Mouse (Mus musculus) hindbrain, embryonic 15.5 days (tissue): ENCODE results near the gene Cacna1c. TPM values are rescaled to one million over a fixed set of nuclear protein-coding genes. Genes with fewer than 3 reads are reported as not detected.

ENCODE experiments used
- ATAC-seq: fragments of 200-750 bp; cut with Nextera tagmentation; 2 replicates; pipeline ENCODE4 v1.8.0; 2017; ENCODE audit warnings: low read depth, moderate number of reproducible peaks, moderate TSS enrichment; ENCODE audit not compliant: low FRiP score
- H3K27ac ChIP-seq: fragments of 300-500 bp; sonication (generic); replicated peaks from 2 replicates; pipeline ENCODE4 v1.5.1; 2015; ENCODE audit warnings: mild to moderate bottlenecking, inconsistent platforms
- H3K27me3 ChIP-seq: fragments of 300-500 bp; sonication (generic); 2 replicates; pipeline ENCODE4 v1.6.1; 2015; ENCODE audit warnings: control low read depth, inconsistent platforms
- H3K36me3 ChIP-seq: fragments of 300-500 bp; sonication (generic); 2 replicates; pipeline ENCODE4 v1.6.1; 2015; ENCODE audit warnings: control low read depth, inconsistent platforms
- H3K4me1 ChIP-seq: fragments of 300-500 bp; sonication (generic); replicated peaks from 2 replicates; pipeline ENCODE4 v1.6.1; 2015; ENCODE audit warnings: control low read depth, inconsistent platforms
- H3K4me2 ChIP-seq: fragments of 300-500 bp; sonication (generic); 2 replicates; pipeline ENCODE4 v1.6.1; 2015; ENCODE audit warnings: moderate library complexity, mild to moderate bottlenecking, inconsistent platforms
- H3K4me3 ChIP-seq: fragments of 300-500 bp; sonication (generic); 2 replicates; pipeline ENCODE4 v1.5.1; 2015; ENCODE audit warnings: mild to moderate bottlenecking, inconsistent platforms
- H3K9ac ChIP-seq: fragments of 300-500 bp; sonication (generic); 2 replicates; pipeline ENCODE4 v1.6.1; 2015; ENCODE audit warnings: inconsistent platforms
- H3K9me3 ChIP-seq: fragments of 300-500 bp; sonication (generic); 2 replicates; pipeline ENCODE4 v1.6.1; 2016; ENCODE audit warnings: control low read depth, inconsistent platforms
- WGBS: fragments of 180-500 bp; shearing (Covaris S2); methylation state at CpG from one replicate; pipeline ENCODE4 v1.1.7; 2015; 5-methylcytosine and 5-hydroxymethylcytosine counted together
- polyA plus RNA-seq: library from polyadenylated mRNA; unstranded; fragments of >200 nt; fragmentation: Nextera tagmentation; extraction: Ambion mirVana; gene quantifications from 2 replicates; pipeline ENCODE4 v1.2.1, GENCODE M21; 2015

Gene Cacna1c
- polyA plus RNA-seq, 1 experiment from 2014 or later = 7.0 TPM

DNA sequence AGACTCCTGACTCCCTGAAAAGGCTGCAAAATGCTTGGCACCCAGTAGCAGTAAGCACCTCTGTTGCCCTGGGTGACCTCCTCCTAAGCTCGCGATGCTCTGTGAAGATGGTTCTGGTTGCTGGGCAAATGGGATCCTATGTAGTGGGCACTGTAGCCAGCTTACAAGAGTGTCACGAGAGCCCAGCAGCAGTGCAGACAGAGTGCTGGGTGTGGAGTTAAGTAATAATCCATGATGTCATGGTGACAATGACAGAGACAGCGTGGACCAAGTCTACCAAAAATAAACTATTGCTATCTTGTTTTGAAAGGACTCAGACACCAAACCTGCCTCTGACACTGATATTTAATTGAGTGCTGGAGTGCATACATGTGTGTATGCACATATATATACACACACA is 5.4 kb upstream of the Cacna1c start:
- Histone ChIP-seq H3K27ac (no peak overlapping the region), H3K4me1 (peaks cover 10% of the 10 kb centered on the region; the same call in 1 of the 2 replicates), H3K4me3 (no peak overlapping the region), H3K4me2 (no peak overlapping the region), H3K27me3 (no peaks in the 10 kb centered on the region), H3K9ac (no peak overlapping the region), H3K9me3 (no peaks in the 10 kb centered on the region), H3K36me3 (peaks cover 14% of the 10 kb centered on the region; the same call in 1 of the 2 replicates)
- no peak for ATAC-seq
- WGBS = 91% methylated on average over 4 of the region's 4 CpGs

DNA sequence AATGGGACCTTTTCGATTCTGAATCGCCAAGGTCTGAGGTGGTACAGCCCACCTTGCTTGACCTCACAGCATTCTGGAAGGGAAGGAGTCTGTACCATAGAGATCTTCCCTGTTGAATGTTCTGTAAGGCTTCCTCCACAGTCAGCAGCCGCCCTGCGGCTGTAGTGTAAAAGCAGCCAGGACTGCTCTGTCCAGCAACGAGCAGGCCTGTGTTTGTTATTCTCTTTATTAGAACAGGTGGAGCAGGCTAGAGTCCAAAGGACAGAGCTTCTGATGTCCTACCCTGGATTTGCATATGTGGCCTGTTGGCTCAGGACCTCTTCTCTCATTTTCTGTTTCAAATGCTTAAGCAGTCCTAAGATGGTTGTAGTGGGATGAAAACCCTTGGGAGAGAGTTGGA is 4.1 kb upstream of the Cacna1c start:
- WGBS = 70% methylated on average over 5 of the region's 5 CpGs
- H3K27me3 ChIP-seq = no peaks in the 10 kb centered on the region
- H3K4me2 ChIP-seq = no peak overlapping the region
- ATAC-seq = no peak
- peaks cover 14% of the 10 kb centered on the region; the same call in 1 of the 2 replicates for H3K36me3 ChIP-seq
- no peak overlapping the region for H3K27ac ChIP-seq
- peaks cover 10% of the 10 kb centered on the region; the same call in 1 of the 2 replicates for H3K4me1 ChIP-seq
- no peaks in the 10 kb centered on the region for H3K9me3 ChIP-seq
- H3K4me3 ChIP-seq = no peak overlapping the region
- no peak overlapping the region for H3K9ac ChIP-seq

DNA sequence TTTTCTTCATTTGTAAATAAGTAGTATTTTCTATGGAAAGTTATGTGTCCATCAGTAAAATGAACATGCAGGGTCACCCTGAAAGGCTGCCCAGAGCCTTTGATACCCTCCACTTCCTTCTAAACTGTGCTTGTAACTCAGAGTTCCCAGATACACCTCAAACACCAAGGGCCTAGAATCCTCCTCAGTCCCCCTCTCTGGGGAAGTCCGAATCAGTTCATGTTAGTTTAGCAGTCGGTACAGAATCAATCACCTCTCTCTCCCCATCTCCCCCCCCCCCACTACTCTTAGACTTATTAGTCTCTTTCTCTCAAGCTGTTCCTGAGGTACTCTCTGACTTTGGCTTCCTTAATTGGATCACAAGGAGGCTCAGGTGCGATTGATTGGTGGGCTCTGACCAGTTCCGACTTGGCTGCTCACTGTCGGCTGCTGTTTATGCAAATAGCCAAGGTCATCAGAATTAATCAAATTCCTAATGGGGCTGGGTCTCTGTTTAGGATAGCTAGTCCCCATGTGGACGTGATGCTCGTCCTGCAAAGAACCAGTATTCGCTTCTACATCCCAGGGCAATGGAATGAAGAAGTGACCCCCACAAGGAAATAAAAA is 3.2 kb upstream of the Cacna1c start:
- no peak overlapping the region for H3K4me3 ChIP-seq
- H3K4me1 ChIP-seq = peaks cover 10% of the 10 kb centered on the region; the same call in 1 of the 2 replicates
- H3K27ac ChIP-seq = no peak overlapping the region
- H3K4me2 ChIP-seq = no peak overlapping the region
- peaks cover 15% of the 10 kb centered on the region for H3K36me3 ChIP-seq
- no peaks in the 10 kb centered on the region for H3K27me3 ChIP-seq
- WGBS = 22% methylated on average over 8 of the region's 8 CpGs
- ATAC-seq = no peak
- H3K9me3 ChIP-seq = no peaks in the 10 kb centered on the region
- no peak overlapping the region for H3K9ac ChIP-seq

GRCm38 (mm10) chr6:119198534-119199273 is 2.5 kb upstream of the Cacna1c start:
- ATAC-seq = peak; percentile 38; the same call in 1 of the 2 replicates
- H3K27me3 ChIP-seq = no peaks in the 10 kb centered on the region
- H3K27ac ChIP-seq = no peak overlapping the region
- no peak overlapping the region for H3K9ac ChIP-seq
- H3K4me3 ChIP-seq = no peak overlapping the region
- H3K9me3 ChIP-seq = no peaks in the 10 kb centered on the region
- peaks cover 10% of the 10 kb centered on the region; the same call in 1 of the 2 replicates for H3K4me1 ChIP-seq
- peaks cover 19% of the 10 kb centered on the region for H3K36me3 ChIP-seq
- no peak overlapping the region for H3K4me2 ChIP-seq
- WGBS = 28% methylated on average over 15 of the region's 15 CpGs

- WGBS = 90% methylated on average over 7 of the region's 7 CpGs
- no peak overlapping the region for H3K9ac ChIP-seq
- ATAC-seq = no peak
- no peak overlapping the region for H3K4me2 ChIP-seq
- H3K27me3 ChIP-seq = no peaks in the 10 kb centered on the region
- no peaks in the 10 kb centered on the region for H3K9me3 ChIP-seq
- H3K36me3 ChIP-seq = peaks cover 24% of the 10 kb centered on the region
- H3K4me3 ChIP-seq = no peak overlapping the region
- H3K4me1 ChIP-seq = peaks cover 6% of the 10 kb centered on the region; the same call in 1 of the 2 replicates
- no peak overlapping the region for H3K27ac ChIP-seq
Measured at GRCm38 (mm10) chr6:119194601-119195000, 1.6 kb downstream of the Cacna1c start.

GRCm38 (mm10) chr6:119194161-119194560 is 2.1 kb downstream of the Cacna1c start:
- 88% methylated on average over 9 of the region's 9 CpGs for WGBS

DNA sequence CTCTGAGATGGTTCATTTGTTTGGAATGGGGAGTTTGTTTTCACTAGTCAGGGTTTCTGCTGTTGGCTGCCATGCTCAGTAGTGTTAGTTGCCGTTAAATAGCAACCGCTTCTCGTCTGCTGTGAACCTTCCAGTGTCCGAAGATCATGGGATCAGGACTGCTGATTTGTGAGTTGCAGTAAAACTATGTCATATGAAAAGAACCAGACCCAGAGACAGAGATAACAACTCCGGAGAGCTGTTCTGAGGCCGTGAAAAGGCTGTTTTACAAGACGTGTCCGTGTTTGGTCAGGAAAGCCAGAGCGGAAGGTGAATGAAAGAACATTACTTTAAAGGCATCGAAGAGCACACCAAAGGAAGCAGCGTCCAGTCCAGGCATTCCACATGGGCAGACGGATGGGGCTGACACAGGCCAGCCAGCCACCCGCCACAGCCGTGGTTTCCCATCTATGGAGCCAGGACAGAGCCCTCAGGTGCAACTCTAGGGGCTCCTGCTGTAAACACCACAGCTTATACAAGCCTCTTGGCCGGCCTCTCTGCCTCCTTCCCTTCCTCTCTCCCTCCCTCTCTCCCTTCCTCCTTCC is 2.6 kb downstream of the Cacna1c start:
- Histone ChIP-seq H3K4me2 (no peak overlapping the region), H3K9ac (no peak overlapping the region), H3K36me3 (peaks cover 26% of the 10 kb centered on the region), H3K27me3 (no peaks in the 10 kb centered on the region), H3K4me1 (no peaks in the 10 kb centered on the region), H3K27ac (no peak overlapping the region), H3K9me3 (no peaks in the 10 kb centered on the region), H3K4me3 (no peak overlapping the region)
- no peak for ATAC-seq
- 93% methylated on average over 15 of the region's 15 CpGs for WGBS

More at GRCm38 (mm10) chr6:119194161-119194560, 2.1 kb downstream of the Cacna1c start:
- Histone ChIP-seq H3K9ac (no peak overlapping the region), H3K9me3 (no peaks in the 10 kb centered on the region), H3K4me1 (peaks cover 2% of the 10 kb centered on the region; the same call in 1 of the 2 replicates), H3K36me3 (peaks cover 26% of the 10 kb centered on the region), H3K27ac (no peak overlapping the region), H3K27me3 (no peaks in the 10 kb centered on the region), H3K4me2 (no peak overlapping the region), H3K4me3 (no peak overlapping the region)
- ATAC-seq = no peak

DNA sequence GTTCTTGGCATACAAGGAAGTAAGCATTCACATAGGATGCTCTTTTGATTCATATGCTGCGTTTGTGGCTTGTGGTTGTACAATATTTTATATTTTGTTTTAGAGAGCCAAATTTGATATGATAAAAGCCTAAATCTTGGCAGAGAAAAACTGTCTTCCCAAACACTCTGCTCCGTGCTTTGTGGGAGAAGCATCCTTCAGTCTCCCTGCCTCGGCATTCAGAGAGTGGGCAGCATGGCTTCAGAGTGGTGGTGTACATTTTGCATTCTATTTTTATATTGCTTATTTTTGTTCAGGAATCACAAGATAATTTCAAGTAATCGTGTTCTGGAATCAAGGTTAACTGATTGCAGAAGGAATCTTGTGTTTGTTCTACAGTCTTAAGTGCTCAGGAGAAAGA is 4.7 kb downstream of the Cacna1c start:
- H3K9me3 ChIP-seq = no peaks in the 10 kb centered on the region
- no peak overlapping the region for H3K9ac ChIP-seq
- no peak for ATAC-seq
- H3K4me1 ChIP-seq = no peaks in the 10 kb centered on the region
- peaks cover 30% of the 10 kb centered on the region for H3K36me3 ChIP-seq
- no peak overlapping the region for H3K4me3 ChIP-seq
- WGBS = 94% methylated on average over 4 of the region's 4 CpGs
- H3K27ac ChIP-seq = no peak overlapping the region
- H3K27me3 ChIP-seq = no peaks in the 10 kb centered on the region
- no peak overlapping the region for H3K4me2 ChIP-seq

DNA sequence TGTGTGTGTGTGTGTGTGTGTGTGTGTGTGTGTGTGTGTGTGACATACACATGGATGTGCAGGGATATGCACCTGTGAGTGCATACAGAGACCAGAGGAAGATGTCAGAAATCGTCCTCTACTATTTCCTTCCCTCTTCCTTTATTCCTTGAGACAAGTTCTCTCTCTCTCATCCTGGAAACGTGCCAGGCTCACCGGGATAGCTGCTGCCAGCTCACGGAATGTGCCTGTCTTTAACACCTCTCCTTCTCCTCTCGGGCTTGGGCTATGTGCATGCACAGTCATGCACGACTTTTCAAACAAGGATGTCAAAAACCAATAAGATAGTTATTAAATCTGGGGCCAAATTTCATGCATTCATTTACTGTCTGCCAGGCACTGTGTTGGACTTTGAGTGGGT is 8.6 kb downstream of the Cacna1c start:
- ATAC-seq = no peak
- peaks cover 17% of the 10 kb centered on the region for H3K36me3 ChIP-seq
- H3K4me2 ChIP-seq = no peak overlapping the region
- no peaks in the 10 kb centered on the region for H3K4me1 ChIP-seq
- no peaks in the 10 kb centered on the region for H3K27me3 ChIP-seq
- WGBS = 57% methylated on average over 6 of the region's 6 CpGs
- no peak overlapping the region for H3K27ac ChIP-seq
- H3K9ac ChIP-seq = no peak overlapping the region
- H3K9me3 ChIP-seq = no peaks in the 10 kb centered on the region
- no peak overlapping the region for H3K4me3 ChIP-seq

DNA sequence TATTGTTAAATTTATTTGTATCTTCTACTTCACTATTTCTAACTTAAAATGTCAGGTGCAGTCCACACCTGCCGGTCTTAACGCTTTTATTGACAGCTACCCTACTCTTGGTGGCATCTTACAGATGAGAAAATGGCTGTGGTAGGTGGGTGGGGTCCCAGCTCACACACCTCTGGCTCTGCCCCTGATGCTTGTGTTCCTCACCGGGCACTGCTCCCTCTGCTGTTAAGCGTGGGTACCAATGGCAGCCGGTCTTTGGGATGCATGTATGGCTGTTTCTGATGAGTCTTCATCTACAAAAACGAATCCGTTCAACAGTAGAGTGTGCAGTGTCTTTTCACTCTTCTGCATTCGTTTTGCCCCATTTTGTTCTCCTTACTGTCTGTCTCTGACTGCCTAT is 9.6 kb downstream of the Cacna1c start:
- Histone ChIP-seq H3K4me1 (no peaks in the 10 kb centered on the region), H3K4me3 (no peak overlapping the region), H3K27ac (no peak overlapping the region), H3K9me3 (no peaks in the 10 kb centered on the region), H3K27me3 (no peaks in the 10 kb centered on the region), H3K36me3 (peaks cover 16% of the 10 kb centered on the region; the same call in 1 of the 2 replicates), H3K9ac (no peak overlapping the region), H3K4me2 (no peak overlapping the region)
- no peak for ATAC-seq
- WGBS = 55% methylated on average over 8 of the region's 8 CpGs

DNA sequence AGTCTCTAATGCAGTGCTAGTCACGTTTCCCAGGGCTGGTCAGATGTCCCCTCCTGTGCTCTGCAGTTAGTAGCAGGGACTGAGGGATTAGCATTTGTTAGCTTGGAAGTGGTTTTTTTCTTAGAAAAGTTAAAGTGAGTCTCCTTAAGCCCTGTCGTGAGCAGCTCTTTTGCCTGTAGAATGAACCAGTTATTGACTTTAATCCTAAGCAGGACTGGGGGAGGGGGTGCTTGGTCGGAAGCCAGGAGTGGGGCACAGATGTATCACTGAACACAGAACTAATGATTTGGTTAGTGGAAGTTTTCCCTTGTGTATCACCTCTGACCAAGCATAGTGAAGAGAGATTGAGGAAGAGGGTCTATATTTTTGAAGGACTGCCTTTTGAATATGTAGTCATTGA is 12.4 kb downstream of the Cacna1c start:
- Histone ChIP-seq H3K27me3 (no peaks in the 10 kb centered on the region), H3K4me1 (no peaks in the 10 kb centered on the region), H3K27ac (no peak overlapping the region), H3K4me3 (no peak overlapping the region), H3K9ac (no peak overlapping the region), H3K9me3 (no peaks in the 10 kb centered on the region), H3K4me2 (no peak overlapping the region), H3K36me3 (peaks cover 5% of the 10 kb centered on the region; the same call in 1 of the 2 replicates)
- ATAC-seq = no peak
- WGBS = 62% methylated on average over 3 of the region's 3 CpGs

DNA sequence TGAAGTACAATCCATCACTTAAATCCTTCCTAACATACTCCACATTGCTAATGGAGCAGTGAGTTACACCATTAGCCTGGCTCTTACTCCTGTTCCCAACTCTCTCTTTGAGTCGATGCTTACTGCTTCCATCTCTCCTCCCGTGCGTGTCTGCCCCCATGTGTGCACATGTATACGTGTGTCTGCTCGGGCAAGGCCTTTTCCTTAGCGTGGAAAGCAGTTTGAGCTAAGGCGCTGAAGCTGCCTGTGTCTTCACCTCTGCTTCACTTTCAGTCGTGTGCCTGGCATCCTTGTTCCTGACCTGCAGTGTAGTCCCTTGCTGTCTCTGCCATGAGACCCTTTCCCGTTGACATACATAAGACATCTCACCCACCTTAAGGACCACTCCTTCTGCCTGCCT is 14.0 kb downstream of the Cacna1c start:
- H3K27me3 ChIP-seq = no peaks in the 10 kb centered on the region
- H3K4me1 ChIP-seq = peaks cover 2% of the 10 kb centered on the region
- WGBS = 88% methylated on average over 9 of the region's 9 CpGs

More for the DNA sequence above, 14.0 kb downstream of the Cacna1c start:
- Histone ChIP-seq H3K9ac (no peak overlapping the region), H3K4me2 (no peak overlapping the region), H3K27ac (no peak overlapping the region), H3K36me3 (no peaks in the 10 kb centered on the region; the same call in 1 of the 2 replicates), H3K9me3 (no peaks in the 10 kb centered on the region), H3K4me3 (no peak overlapping the region)
- ATAC-seq = no peak
